Mouse (Mus musculus) ES-Bruce4 (cell line): ENCODE measurements at regions not wholly inside any gene's neighbourhood (a gene's known extent, or its start where the extent isn't known, plus 50 kb on each side); places are given as distances from the start of the nearest gene placed in this dataset.

Source experiments
- H3K27ac ChIP-seq: 2 replicates; pipeline ENCODE4 v1.5.1; 2012; ENCODE audit warnings: low read length, inconsistent platforms; ENCODE audit not compliant: insufficient read depth
- H3K27me3 ChIP-seq: 2 replicates; pipeline ENCODE4 v1.6.1; 2012; ENCODE audit warnings: mild to moderate bottlenecking, low read length, inconsistent platforms; ENCODE audit not compliant: control insufficient read depth, poor library complexity, insufficient read depth, severe bottlenecking
- H3K36me3 ChIP-seq: 2 replicates; pipeline ENCODE4 v1.6.1; 2012; ENCODE audit warnings: inconsistent platforms, mild to moderate bottlenecking, low read length, moderate library complexity; ENCODE audit not compliant: control insufficient read depth, poor library complexity, insufficient read depth, severe bottlenecking
- H3K4me1 ChIP-seq: one replicate; pipeline ENCODE4 v1.8.1; 2011; ENCODE audit warnings: low read length; ENCODE audit not compliant: control insufficient read depth, insufficient read depth
- H3K4me3 ChIP-seq: 2 replicates; pipeline ENCODE4 v1.5.1; 2011; ENCODE audit warnings: low read depth, mild to moderate bottlenecking, low read length
- H3K9ac ChIP-seq: 2 replicates; pipeline ENCODE4 v1.6.1; 2012; ENCODE audit warnings: low read depth, mild to moderate bottlenecking, inconsistent platforms; ENCODE audit not compliant: poor library complexity, severe bottlenecking
- H3K9me3 ChIP-seq: replicated peaks from 2 replicates; pipeline ENCODE4 v1.6.1; 2012; ENCODE audit warnings: mild to moderate bottlenecking, low read length, inconsistent platforms; ENCODE audit not compliant: control insufficient read depth, poor library complexity, insufficient read depth, severe bottlenecking
- CTCF ChIP-seq: IDR thresholded peaks from one replicate; pipeline ENCODE4 v1.8.1; 2011; ENCODE audit warnings: low read depth, low read length
- EP300 ChIP-seq: IDR thresholded peaks from 2 replicates; pipeline ENCODE4 v1.6.1; 2011; ENCODE audit warnings: low read depth, low read length; ENCODE audit not compliant: insufficient read depth
- POLR2A ChIP-seq: IDR thresholded peaks from one replicate; pipeline ENCODE4 v1.8.1; 2011; ENCODE audit warnings: low read length; ENCODE audit not compliant: insufficient read depth

DNA sequence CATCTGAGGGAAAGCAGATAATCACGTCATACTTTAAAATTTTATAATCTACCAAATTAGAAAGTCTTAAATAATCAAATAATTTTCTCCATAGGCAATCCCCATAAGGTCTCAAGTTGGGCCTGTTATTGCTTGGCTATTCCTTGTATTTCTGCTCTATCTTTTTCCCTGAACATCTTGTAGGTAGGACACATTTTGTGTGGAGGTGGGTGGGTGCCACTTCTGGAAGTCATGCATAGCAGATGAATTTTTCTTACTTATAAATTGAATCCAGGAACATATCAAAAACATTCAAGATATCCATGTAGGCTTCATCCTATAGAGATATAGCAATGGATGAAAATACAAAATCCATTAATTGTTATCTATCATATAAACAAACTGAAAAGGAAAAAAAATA is 1418.7 kb downstream of the Cdh11 start:
- H3K9ac ChIP-seq, result no peak overlapping the region
- no peaks in the 10 kb centered on the region for H3K9me3 ChIP-seq
- no peaks in the 10 kb centered on the region for H3K4me1 ChIP-seq
- no peak overlapping the region for H3K4me3 ChIP-seq
- H3K27me3 ChIP-seq, result no peaks in the 10 kb centered on the region
- H3K27ac ChIP-seq, result no peak overlapping the region
- TF ChIP-seq EP300, result no peak
- no peak for TF ChIP-seq POLR2A
- TF ChIP-seq CTCF, result no peak
- no peaks in the 10 kb centered on the region for H3K36me3 ChIP-seq

DNA sequence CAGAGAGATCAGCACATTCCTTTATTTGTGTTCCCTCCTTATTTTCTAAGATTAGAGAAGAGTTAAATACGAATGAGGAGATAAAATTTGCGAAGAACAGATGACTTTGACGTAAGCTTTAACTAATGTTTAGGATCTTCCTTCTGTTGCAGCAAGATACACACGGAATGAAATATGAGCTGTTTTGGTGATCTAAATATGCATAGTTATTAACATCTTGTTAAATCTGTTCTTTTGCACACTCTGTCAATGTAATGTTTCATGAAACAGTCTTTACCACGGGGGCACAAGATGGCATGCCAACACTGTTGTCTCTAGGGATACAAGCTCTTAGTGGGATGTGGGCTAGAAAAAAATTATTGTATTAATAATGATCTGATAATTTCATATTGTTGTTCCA is 1434.6 kb downstream of the Cdh11 start:
- no peak for TF ChIP-seq CTCF
- no peaks in the 10 kb centered on the region for H3K9me3 ChIP-seq
- no peaks in the 10 kb centered on the region for H3K4me1 ChIP-seq
- H3K36me3 ChIP-seq, result no peaks in the 10 kb centered on the region
- no peaks in the 10 kb centered on the region for H3K27me3 ChIP-seq
- no peak overlapping the region for H3K27ac ChIP-seq
- no peak overlapping the region for H3K9ac ChIP-seq
- H3K4me3 ChIP-seq, result no peak overlapping the region

DNA sequence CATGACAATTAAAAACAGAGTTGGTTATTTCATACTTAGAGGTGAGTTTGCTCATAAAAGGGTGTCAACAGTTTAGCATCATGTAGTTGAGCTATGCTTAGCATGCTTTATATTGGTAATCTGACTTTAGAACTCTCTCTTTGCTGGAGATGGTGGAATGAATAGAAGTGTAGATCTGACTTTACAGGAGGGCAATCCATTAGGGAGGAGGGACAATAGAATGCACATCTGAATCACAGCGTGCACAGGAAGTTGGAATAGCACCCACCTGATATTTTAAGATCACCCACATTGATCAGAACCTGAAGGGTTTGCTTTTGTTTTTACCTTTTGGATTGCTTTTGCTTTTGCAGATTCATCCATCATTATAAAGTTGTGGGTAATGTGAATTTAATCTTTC is 1435.7 kb downstream of the Cdh11 start:
- H3K9ac ChIP-seq, result no peak overlapping the region
- H3K4me3 ChIP-seq, result no peak overlapping the region
- TF ChIP-seq EP300 (no peak), POLR2A (no peak), CTCF (no peak)
- no peaks in the 10 kb centered on the region for H3K9me3 ChIP-seq
- H3K4me1 ChIP-seq, result no peaks in the 10 kb centered on the region
- H3K36me3 ChIP-seq, result no peaks in the 10 kb centered on the region
- no peaks in the 10 kb centered on the region for H3K27me3 ChIP-seq
- H3K27ac ChIP-seq, result no peak overlapping the region

DNA sequence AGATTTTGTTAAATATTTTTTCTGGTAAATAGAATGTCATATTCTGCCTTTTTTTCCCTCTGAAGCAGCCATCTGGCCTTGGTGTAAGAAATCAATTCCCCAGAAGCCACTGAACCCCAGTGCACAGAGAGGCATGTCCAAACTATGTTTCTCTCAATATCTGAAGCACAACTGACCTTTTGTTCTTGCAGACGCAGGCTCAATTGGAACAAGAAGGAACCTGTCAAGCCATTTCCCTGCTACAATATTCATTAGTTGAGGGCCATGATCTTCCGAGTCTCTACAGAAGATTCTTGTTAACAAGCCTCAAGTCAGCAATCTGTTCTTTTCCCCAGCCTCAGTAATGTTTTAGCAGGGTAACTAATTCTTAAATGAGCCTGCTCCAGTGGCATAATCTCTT is 1456.2 kb downstream of the Cdh11 start:
- Histone ChIP-seq H3K9ac (no peak overlapping the region), H3K27me3 (no peaks in the 10 kb centered on the region; the same call in 1 of the 2 replicates)
- TF ChIP-seq POLR2A (no peak), EP300 (no peak), CTCF (no peak)

DNA sequence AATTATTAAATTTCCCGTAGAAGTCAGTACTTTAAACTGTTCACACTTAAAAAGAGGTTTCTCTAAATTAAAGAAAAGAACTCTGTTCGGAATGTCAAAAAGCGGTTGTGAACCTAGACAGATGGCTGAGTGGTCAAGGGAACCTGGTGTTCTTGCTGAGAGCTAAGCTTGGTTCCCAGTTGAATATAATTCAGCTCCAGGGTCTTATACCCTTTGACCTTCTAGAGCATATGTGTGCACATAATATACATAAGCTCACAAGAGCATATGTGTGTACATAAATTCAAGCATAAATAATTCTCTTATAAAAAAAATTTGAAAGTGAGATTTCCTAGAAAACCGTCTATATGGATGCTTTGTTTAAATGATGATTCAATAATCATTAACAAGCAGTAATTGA is 1456.7 kb downstream of the Cdh11 start:
- no peak overlapping the region for H3K4me3 ChIP-seq

More for the DNA sequence above, 1456.2 kb downstream of the Cdh11 start:
- no peak overlapping the region for H3K27ac ChIP-seq
- H3K4me3 ChIP-seq, result no peak overlapping the region
- no peaks in the 10 kb centered on the region for H3K4me1 ChIP-seq
- no peaks in the 10 kb centered on the region for H3K36me3 ChIP-seq
- H3K9me3 ChIP-seq, result no peaks in the 10 kb centered on the region

DNA sequence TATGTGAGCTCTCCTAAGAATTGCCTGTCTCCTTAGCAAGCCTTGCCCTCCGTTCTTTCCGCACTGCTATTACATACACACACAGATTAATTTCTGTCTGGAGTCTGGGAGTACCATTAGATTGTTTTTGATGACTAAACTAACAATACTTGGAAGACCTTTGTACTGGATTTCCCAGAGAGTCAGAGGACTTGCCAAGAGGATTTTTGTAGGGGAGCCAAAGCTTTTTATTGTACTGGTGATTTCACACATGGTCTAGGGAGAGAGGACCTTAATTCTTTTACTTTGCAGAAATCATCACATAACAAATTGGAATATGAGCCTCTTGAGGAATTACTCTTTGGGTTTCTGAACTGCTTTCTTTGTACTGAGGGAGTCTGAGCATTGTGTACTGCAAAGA is 1486.9 kb downstream of the Cdh11 start:
- Histone ChIP-seq H3K36me3 (no peaks in the 10 kb centered on the region), H3K9ac (no peak overlapping the region), H3K27me3 (no peaks in the 10 kb centered on the region), H3K27ac (no peak overlapping the region), H3K9me3 (no peaks in the 10 kb centered on the region), H3K4me1 (no peaks in the 10 kb centered on the region), H3K4me3 (no peak overlapping the region)
- no peak for TF ChIP-seq POLR2A
- TF ChIP-seq CTCF, result no peak
- no peak for TF ChIP-seq EP300

More for the DNA sequence above, 1456.7 kb downstream of the Cdh11 start:
- H3K9me3 ChIP-seq, result no peaks in the 10 kb centered on the region
- no peak overlapping the region for H3K27ac ChIP-seq
- no peaks in the 10 kb centered on the region; the same call in 1 of the 2 replicates for H3K27me3 ChIP-seq
- no peak overlapping the region for H3K9ac ChIP-seq
- TF ChIP-seq CTCF (no peak), EP300 (no peak), POLR2A (no peak)
- no peaks in the 10 kb centered on the region for H3K36me3 ChIP-seq
- H3K4me1 ChIP-seq, result no peaks in the 10 kb centered on the region
